Mouse (Mus musculus): ENCODE measurements around the gene Dnajb13.

Dnajb13 gene

DNA sequence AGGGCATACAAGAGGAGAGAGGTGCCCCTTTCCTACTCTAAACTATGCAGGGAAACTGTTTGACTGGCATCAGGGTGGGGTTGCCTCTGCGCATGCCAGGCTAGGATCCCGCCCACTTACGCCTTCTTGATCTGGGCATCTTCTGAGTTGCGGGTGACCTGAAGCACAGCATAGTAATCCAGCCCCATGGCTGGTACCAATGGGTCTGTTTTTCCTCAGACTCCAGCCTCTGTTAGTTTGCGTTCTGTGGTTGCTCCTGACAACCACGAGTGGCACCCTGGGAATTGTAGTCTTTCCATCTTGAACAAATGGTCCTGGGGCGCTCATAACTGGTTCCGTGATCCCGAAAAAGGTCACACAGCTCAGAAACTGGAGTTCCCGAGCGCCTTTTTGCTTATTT lies at the start of gene Dnajb13:
Dnajb13 (minus strand) TSS at position 388 of the 400 bp plus-strand sequence.
- DNase-seq (ENCODE audit: low spot score): no peak

DNA sequence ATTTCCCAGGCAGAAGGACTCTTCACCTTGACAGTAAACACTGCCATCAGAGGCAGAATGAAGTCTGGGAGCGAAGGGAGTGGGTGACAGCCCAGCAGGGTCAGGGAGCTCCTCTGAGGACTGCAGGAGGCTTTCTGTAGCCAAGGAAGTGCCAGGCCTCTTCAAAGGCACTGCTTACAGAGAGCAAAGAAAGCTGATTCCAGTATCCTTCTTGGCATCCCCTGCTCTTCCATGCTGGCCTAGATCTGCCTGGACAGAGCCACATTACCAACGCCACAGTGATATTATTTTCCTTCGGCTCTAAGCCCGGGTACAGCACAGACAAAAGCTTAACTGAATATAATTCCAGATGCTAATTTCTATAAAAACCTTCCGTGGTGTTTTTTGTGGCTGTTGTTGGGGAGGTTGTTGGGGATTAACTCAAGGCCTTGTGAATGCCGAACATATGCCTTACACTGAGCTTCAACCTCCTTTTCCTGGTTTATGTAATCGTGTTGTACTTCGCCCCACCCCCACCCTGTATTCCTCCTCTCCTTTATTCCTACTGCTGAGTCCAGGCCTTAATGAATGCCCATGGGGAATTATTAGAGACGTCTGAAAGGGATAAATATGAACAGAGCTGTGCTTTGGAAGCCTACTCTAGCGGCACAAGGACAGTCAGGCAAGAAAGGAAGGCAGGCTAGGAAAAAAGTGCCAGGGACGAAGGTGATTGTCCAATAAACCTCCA lies 47.3 kb upstream of the Dnajb13 start:
- DNase-seq (ENCODE audit: low spot score): no peak

DNA sequence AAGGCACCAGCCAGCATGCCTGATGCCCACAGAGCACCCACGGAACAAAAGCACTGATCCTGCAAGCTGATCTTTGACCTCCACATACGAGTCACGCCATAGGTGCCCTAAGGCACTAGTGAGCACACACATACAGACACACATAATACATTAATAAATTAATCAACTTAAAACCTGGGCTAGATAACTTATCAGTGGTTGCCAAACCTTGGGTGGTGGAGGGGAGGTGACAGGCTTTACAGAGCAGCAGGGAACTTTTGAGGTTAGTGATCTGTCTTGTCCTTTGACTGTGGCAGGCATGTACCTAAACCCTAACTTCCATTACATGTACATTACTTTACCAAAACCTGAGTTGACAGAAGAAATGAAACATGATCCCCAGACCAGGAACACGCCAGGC lies 44.6 kb upstream of the Dnajb13 start:
- no peak for DNase-seq (ENCODE audit: low spot score)

DNA sequence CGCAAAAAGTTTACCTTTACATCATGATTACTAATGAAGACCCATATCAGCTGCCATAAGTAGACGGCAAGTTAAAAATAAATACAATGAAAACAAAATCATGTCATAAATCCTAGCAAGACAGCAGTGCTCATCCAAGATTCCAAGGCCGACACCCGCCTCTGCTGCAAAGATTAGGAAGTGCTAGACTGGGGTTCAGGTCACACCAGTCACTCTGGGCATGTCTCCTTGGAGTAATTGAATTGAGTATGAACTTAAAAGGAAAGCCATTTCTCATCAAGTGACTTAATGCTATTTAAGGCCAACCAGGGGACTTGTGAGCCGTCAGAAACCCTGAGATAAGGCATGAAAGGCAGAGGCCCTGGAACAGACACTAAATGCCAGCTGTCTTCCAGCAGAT lies 42.5 kb upstream of the Dnajb13 start:
- DNase-seq (ENCODE audit: low spot score): no peak

DNA sequence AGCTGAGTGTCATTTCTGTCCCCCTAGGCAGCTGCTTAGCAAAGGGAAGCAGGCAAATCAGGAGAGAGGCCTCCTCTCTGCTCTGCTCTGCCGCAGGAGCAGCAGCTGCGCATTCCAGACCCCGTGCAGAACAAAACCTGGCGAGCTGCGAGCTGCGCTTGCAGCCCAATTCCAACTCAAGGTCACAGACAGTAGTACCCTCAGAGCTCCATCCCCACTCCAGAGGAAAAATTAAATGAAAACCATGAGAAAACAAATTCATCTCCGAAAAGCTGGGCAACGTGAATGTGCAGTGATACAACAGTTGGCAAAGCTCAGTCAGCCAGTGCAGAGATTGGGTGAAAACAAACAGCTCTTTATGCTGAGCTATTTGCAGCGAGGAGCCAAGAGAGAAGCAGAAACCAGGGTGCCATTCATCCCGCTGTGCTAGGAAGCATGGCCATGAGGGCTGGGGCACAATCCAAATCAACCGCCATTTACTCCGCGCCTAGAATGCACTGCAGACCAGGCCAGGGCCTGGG lies 40.7 kb upstream of the Dnajb13 start:
- DNase-seq (ENCODE audit: low spot score): no peak

GRCm38 (mm10) chr7:100554939-100555338 lies 40.2 kb upstream of the Dnajb13 start:
- no peak for DNase-seq (ENCODE audit: low spot score)

DNA sequence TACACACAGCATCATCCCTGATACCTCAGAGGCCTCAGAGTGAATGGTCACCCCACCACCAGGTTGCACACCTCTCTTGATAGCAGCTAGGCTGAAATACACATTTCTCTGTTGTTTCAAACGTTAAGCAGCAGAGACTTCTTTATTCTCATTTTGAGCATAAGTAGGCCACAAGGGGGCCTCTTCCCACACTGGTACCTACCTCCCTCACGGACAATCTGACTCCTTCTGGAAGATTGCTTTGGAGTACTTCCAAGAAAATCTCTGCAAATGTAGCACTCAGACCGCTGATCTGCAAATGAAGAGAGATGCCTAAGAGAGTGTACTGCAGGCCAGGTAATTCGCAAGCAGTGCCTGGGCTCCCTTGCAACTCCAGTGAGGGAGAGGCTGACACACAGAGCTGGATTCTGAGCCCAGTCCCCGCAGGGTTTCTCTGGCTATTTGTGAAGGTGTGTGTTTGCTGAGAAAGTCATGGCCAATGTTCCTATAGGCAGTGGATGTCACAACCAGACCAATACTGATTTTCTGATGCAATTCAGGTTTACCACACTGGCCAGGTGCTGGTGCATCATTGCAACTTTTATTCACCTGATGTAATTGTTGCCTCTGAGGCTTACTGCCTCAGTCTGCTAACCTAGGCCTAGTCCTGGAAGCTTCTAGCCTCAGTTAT lies 35.7 kb upstream of the Dnajb13 start:
- DNase-seq (ENCODE audit: low spot score): no peak

- DNase-seq (ENCODE audit: low spot score): no peak
Observed at GRCm38 (mm10) chr7:100549796-100550195, 35.0 kb upstream of the Dnajb13 start.

DNA sequence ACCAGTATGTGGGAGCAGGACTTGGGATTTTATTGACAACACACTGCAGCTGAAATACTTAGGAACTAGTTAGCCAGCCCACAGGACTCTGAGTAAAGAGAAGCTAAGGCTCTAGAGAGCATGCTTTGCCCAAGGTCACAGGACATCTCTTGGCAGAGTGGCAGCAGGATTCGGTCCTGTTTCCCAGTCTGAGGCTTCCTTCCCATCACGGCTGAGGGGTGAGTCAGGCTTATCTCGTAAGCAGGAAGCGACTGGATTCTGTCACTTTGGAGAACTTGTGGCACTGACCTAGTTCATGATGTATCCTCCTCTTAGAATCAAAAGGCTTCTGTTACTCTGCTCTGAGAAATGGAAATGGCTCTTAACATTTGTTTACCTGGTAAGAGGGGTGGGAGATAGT lies 32.9 kb upstream of the Dnajb13 start:
- DNase-seq (ENCODE audit: low spot score): no peak

DNA sequence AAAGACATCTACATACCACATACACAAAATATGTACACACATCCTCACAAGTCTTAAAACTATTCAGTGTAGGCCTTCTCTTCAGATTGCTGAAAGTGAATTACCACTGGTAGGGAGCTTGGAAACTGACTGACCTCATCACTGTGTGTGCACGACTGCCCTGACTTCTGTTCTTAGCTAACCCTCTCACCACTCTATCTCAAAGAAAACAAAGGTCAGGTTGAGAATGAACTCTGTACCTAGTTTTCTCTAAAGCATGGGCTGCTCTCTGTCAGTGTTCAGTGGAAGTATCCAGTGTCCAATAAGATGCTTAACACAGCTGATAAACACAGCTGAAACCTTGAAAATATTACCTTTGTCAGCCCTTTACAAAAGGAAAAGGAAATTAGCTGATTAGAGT lies 29.7 kb upstream of the Dnajb13 start:
- no peak for DNase-seq (ENCODE audit: low spot score)

GRCm38 (mm10) chr7:100539516-100539915 lies 24.8 kb upstream of the Dnajb13 start:
- DNase-seq (ENCODE audit: low spot score): peak; percentile 43

DNA sequence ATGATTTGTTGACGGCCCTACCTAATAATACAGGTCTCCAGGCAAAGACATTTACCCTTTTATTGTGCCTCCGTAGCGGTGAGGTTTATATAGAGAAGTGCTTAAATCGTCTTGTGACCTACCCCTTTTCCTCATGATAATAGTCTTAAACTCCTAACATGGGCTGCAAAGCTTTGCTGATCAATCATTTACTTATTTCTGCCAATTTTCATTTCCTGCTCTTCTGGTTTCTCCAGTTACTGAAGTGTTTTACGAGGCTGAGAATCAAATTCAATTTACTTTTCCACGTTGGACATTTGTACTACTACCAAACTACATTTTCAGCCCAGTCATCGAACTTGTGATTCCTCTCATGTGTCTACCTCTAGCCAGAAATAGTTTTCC lies 22.8 kb upstream of the Dnajb13 start:
- DNase-seq (ENCODE audit: low spot score): no peak

- DNase-seq (ENCODE audit: low spot score): peak; percentile 92
Observed at GRCm38 (mm10) chr7:100536804-100537518, 22.2 kb upstream of the Dnajb13 start, which contains the start of gene Coa4. Gene Coa4 (plus strand): TSS chr7:100537071.

DNA sequence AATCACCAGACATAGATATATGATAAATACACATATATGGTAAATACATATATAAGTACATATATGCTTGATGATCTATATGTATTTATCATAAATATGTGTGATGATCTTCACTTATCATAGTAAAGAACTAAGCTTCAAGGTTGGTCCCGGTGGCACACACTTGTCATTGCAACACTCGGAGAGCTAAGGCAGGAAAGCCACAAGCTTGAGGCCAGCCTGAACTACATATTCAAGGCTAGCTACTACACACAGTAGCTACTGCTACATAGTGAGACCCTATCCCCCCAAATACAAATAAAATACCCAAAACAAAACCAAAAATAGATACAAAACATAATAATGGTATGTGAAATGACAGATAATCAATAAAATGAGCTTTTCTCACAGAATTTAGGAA lies 21.1 kb upstream of the Dnajb13 start:
- no peak for DNase-seq (ENCODE audit: low spot score)

DNA sequence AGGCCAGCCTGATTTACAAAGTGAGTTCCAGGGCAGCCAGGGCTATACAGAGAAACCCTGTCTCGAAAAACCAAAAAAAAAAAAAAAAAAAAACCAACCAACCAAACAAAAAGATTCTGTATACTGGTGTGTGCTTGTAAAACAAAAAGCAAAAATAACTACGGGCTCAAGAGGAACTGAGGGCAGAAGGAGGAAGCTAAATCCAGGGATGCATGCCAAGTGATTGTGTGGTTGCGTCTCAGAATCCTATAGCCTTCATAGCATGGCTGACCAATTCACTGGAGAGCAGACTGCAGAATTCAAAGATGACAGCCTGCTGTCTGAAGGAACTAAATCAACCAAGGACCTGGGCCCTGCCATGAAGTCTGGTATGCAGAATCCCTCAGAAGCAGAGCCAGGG lies 19.5 kb upstream of the Dnajb13 start:
- no peak for DNase-seq (ENCODE audit: low spot score)

DNA sequence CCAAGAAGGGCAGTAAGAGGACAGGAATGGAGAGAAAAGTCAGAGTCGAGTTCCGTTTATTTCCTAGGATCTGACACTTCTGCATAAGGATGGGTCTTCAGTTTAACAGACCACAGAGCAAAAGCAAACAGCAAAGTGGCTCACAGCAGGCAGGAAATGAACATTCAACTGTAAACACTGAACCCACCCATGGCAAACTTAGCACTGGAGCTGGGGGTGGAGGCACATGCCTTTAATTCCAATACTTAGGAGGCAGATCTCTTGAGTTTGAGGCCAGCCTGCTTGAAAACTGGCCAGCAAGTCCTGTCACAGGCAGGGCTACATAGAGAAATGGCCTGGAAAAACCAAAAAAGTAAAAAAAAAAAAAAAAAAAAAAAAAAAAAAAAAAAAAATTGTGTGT lies 18.7 kb upstream of the Dnajb13 start:
- DNase-seq (ENCODE audit: low spot score): peak; percentile 50

GRCm38 (mm10) chr7:100530766-100531165 lies 16.0 kb upstream of the Dnajb13 start:
- DNase-seq (ENCODE audit: low spot score): no peak

GRCm38 (mm10) chr7:100524669-100525068 lies 9.9 kb upstream of the Dnajb13 start:
- DNase-seq (ENCODE audit: low spot score): no peak

DNA sequence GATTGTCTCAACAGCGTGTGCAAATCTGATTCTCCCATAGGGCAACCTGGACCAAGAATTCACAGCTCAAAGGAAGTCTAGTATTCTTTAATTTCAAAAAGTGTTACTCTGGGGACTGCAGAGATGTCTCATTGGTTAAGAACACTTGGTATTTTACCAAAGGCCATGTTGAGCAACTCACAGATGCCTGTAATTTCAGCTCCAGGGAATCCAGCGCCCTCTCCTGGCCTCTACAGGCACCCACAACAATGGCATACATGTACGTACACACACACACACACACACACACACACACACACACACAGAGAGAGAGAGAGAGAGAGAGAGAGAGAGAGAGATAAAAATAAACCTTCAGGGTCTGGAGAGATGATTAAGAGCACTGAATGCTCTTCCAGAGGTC lies 7.5 kb upstream of the Dnajb13 start:
- DNase-seq (ENCODE audit: low spot score): no peak

DNA sequence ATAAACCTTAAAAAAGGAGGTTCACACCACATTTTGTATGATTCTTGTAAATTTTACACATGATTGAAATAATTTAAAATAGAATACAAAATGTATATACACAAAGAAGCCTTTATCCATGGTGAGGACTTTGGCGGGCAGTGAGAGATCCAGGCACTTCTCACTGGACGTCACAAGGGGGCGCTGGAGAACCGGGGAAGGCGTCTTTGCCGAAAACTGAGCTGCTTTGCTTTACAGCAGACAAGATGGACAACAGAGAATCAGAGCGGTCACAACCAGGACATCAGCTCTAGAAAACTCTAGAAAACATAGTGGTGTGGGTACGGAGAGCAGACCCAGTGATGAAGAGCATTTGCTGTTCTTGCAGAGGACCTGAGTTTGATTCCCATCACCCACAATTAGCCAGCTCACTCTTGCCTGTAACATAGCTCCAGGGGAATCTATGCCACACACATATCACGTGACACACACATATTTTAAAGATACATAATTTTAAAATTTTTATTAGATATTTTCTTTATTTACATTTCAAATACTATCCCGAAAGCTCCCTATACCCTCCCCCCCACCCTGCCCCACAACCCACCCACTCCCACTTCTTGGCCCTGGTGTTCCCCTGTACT lies 6.0 kb upstream of the Dnajb13 start:
- peak; percentile 80 for DNase-seq (ENCODE audit: low spot score)

DNA sequence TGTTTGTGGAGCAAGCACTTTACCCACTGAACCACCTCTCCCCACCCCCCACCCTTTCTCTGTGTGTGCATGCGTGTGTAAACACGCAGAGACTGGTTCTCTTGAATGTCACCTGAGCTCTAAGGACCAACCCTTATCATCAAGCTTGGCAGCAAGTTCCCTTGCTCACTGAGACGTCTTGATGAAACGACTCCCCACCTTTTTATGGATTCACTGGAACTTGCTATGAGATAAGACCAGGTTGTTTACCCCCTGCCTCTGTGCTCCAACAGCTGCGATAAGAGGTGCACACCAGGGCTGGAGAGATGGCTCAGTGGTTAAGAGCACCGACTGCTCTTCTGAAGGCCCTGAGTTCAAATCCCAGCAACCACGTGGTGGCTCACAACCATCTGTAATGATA lies 5.4 kb upstream of the Dnajb13 start:
- no peak for DNase-seq (ENCODE audit: low spot score)

DNA sequence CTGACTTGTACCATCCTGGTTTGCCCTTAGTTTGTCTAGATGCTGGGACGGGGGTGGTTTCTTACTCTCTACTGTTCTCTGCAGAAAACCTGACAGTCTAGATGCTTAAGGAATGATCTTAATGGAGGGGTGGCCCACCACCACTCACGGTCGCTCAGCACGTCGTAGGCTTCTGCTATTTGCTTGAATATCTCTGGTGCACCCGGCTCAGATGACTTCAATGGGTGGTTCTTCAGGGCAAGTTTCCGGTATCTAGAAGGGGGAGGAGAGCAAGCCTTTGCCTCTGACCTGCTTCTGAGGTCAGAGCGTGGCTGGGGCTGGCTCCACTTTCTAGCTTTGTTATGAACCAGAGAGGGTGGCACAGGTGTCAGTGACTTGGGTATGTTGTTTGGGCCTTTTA lies 3.2 kb downstream of the Dnajb13 start:
- no peak for DNase-seq (ENCODE audit: low spot score)

Measured in lung, postnatal 25 days (tissue).